Mouse (Mus musculus) kidney, postnatal 14 days (tissue): Measurements from ENCODE around the gene Zfp541.

Source experiments
- DNase-seq: peaks from one replicate; pipeline ENCODE4 v3.0.0; 2022; ENCODE audit warnings: mixed read lengths

Gene Zfp541

GRCm38 (mm10) chr7:16044531-16044930, 17.1 kb upstream of the Zfp541 start:
- no peak for DNase-seq

- DNase-seq, result no peak
Measured at GRCm38 (mm10) chr7:16045538-16045937, 16.1 kb upstream of the Zfp541 start.

- peak; percentile 74 for DNase-seq
Measured at GRCm38 (mm10) chr7:16046101-16046480, 15.5 kb upstream of the Zfp541 start.

GRCm38 (mm10) chr7:16046481-16047337, 14.9 kb upstream of the Zfp541 start:
- DNase-seq, result peak; percentile 84

GRCm38 (mm10) chr7:16047338-16048146, 14.1 kb upstream of the Zfp541 start, which contains the start of gene Bicra:
TSS of gene Bicra (minus strand) at chr7:16047921.
- DNase-seq, result peak; percentile 93

- peak; percentile 99 for DNase-seq
Measured at GRCm38 (mm10) chr7:16048164-16048564, 13.4 kb upstream of the Zfp541 start.

- peak; percentile 61 for DNase-seq
Measured at GRCm38 (mm10) chr7:16048675-16049575, 12.7 kb upstream of the Zfp541 start.

- DNase-seq, result no peak
Measured at GRCm38 (mm10) chr7:16049576-16049915, 12.1 kb upstream of the Zfp541 start.

- no peak for DNase-seq
Measured at GRCm38 (mm10) chr7:16050600-16050999, 11.0 kb upstream of the Zfp541 start.

GRCm38 (mm10) chr7:16051883-16052595, 9.6 kb upstream of the Zfp541 start:
- peak; percentile 82 for DNase-seq

- peak; percentile 98 for DNase-seq
Measured at GRCm38 (mm10) chr7:16052684-16053083, 8.9 kb upstream of the Zfp541 start.

- DNase-seq, result no peak
Measured at GRCm38 (mm10) chr7:16053105-16053504, 8.5 kb upstream of the Zfp541 start.

- no peak for DNase-seq
Measured at GRCm38 (mm10) chr7:16054966-16055365, 6.6 kb upstream of the Zfp541 start.

- DNase-seq, result no peak
Measured at GRCm38 (mm10) chr7:16055665-16056064, 5.9 kb upstream of the Zfp541 start.

- no peak for DNase-seq
Measured at GRCm38 (mm10) chr7:16056459-16057135, 5.0 kb upstream of the Zfp541 start.

- no peak for DNase-seq
Measured at GRCm38 (mm10) chr7:16057136-16057534, 4.5 kb upstream of the Zfp541 start.

GRCm38 (mm10) chr7:16062099-16062420, 446 bp downstream of the Zfp541 start:
- DNase-seq, result no peak

- DNase-seq, result no peak
Measured at GRCm38 (mm10) chr7:16063490-16063889, 1.9 kb downstream of the Zfp541 start.

- no peak for DNase-seq
Measured at GRCm38 (mm10) chr7:16070846-16071245, 9.2 kb downstream of the Zfp541 start.

- DNase-seq, result no peak
Measured at GRCm38 (mm10) chr7:16071906-16072305, 10.3 kb downstream of the Zfp541 start.

- no peak for DNase-seq
Measured at GRCm38 (mm10) chr7:16079947-16080346, 18.3 kb downstream of the Zfp541 start.

- no peak for DNase-seq
Measured at GRCm38 (mm10) chr7:16080581-16080980, 19.0 kb downstream of the Zfp541 start.
